Mouse (Mus musculus): ENCODE measurements around the gene Tmem132d. TPM values are rescaled to one million over a fixed set of nuclear protein-coding genes. Genes with fewer than 3 reads are reported as not detected.

Tmem132d gene
- total RNA-seq, 2 experiments from 2014 or later: 62.8 to 63.5 TPM

GRCm38 (mm10) chr5:128146901-128147645 is 285.8 kb downstream of the Tmem132d start:
- DNase-seq (ENCODE audit: low spot score in 2 of 2): no peak
- intact Hi-C loops (cut with DNase I): no loop called here

- intact Hi-C loops (cut with DNase I): no loop called here
- peak; percentile 17 to 39 for DNase-seq (ENCODE audit: low spot score in 2 of 2)
Measured at GRCm38 (mm10) chr5:128144799-128145198, 288.1 kb downstream of the Tmem132d start.

GRCm38 (mm10) chr5:128136818-128137217 is 296.1 kb downstream of the Tmem132d start:
- intact Hi-C loops (cut with DNase I): no loop called here
- no peak for DNase-seq (ENCODE audit: low spot score in 2 of 2)

GRCm38 (mm10) chr5:128122656-128123055 is 310.2 kb downstream of the Tmem132d start:
- no peak for DNase-seq (ENCODE audit: low spot score in 2 of 2)
- intact Hi-C loops (cut with DNase I): no loop called here

GRCm38 (mm10) chr5:128119171-128119570 is 313.7 kb downstream of the Tmem132d start:
- no peak for DNase-seq (ENCODE audit: low spot score in 2 of 2)
- intact Hi-C loops (cut with DNase I): no loop called here

- DNase-seq (ENCODE audit: low spot score in 2 of 2): no peak
- intact Hi-C loops (cut with DNase I): no loop called here
Measured at GRCm38 (mm10) chr5:128113107-128113506, 319.8 kb downstream of the Tmem132d start.

- no peak for DNase-seq (ENCODE audit: low spot score in 2 of 2)
- intact Hi-C loops (cut with DNase I): no loop called here
Measured at GRCm38 (mm10) chr5:128112518-128112917, 320.4 kb downstream of the Tmem132d start.

- DNase-seq (ENCODE audit: low spot score in 2 of 2): no peak
- intact Hi-C loops (cut with DNase I): no loop called here
Measured at GRCm38 (mm10) chr5:128111664-128112063, 321.2 kb downstream of the Tmem132d start.

- intact Hi-C loops (cut with DNase I): no loop called here
- no peak for DNase-seq (ENCODE audit: low spot score in 2 of 2)
Measured at GRCm38 (mm10) chr5:128102556-128102955, 330.3 kb downstream of the Tmem132d start.

- intact Hi-C loops (cut with DNase I): no loop called here
- DNase-seq (ENCODE audit: low spot score in 2 of 2): no peak
Measured at GRCm38 (mm10) chr5:128100331-128100730, 332.5 kb downstream of the Tmem132d start.

GRCm38 (mm10) chr5:128099439-128099838 is 333.4 kb downstream of the Tmem132d start:
- no peak for DNase-seq (ENCODE audit: low spot score in 2 of 2)
- intact Hi-C loops (cut with DNase I): loop anchor here (10.0 kb wide), 1 partner anchor 145 kb away; no protein-coding TSS in a partner anchor

GRCm38 (mm10) chr5:128090578-128090977 is 342.3 kb downstream of the Tmem132d start:
- intact Hi-C loops (cut with DNase I): loop anchor here (10.0 kb wide), 1 partner anchor 136 kb away; no protein-coding TSS in a partner anchor

GRCm38 (mm10) chr5:128075456-128075855 is 357.4 kb downstream of the Tmem132d start:
- DNase-seq (ENCODE audit: low spot score in 2 of 2): no peak

More at GRCm38 (mm10) chr5:128090578-128090977, 342.3 kb downstream of the Tmem132d start:
- peak in 1 of 2 experiments; percentile 14 for DNase-seq (ENCODE audit: low spot score in 2 of 2)

GRCm38 (mm10) chr5:128072616-128073015 is 360.3 kb downstream of the Tmem132d start:
- DNase-seq (ENCODE audit: low spot score in 2 of 2): no peak
- intact Hi-C loops (cut with DNase I): no loop called here

More at GRCm38 (mm10) chr5:128075456-128075855, 357.4 kb downstream of the Tmem132d start:
- intact Hi-C loops (cut with DNase I): no loop called here

GRCm38 (mm10) chr5:128041781-128042180 is 391.1 kb downstream of the Tmem132d start:
- DNase-seq (ENCODE audit: low spot score in 2 of 2): no peak
- intact Hi-C loops (cut with DNase I): no loop called here

- peak in 1 of 2 experiments; percentile 22 for DNase-seq (ENCODE audit: low spot score in 2 of 2)
- intact Hi-C loops (cut with DNase I): no loop called here
Measured at GRCm38 (mm10) chr5:128040036-128040435, 392.8 kb downstream of the Tmem132d start.

GRCm38 (mm10) chr5:128027076-128027475 is 405.8 kb downstream of the Tmem132d start:
- peak; percentile 34 to 37 for DNase-seq (ENCODE audit: low spot score in 2 of 2)
- intact Hi-C loops (cut with DNase I): no loop called here

GRCm38 (mm10) chr5:128004666-128005065 is 428.2 kb downstream of the Tmem132d start:
- DNase-seq (ENCODE audit: low spot score in 2 of 2): peak; percentile 43 to 47
- intact Hi-C loops (cut with DNase I): no loop called here

- intact Hi-C loops (cut with DNase I): no loop called here
- DNase-seq (ENCODE audit: low spot score in 2 of 2): peak; percentile 24 to 42
Measured at GRCm38 (mm10) chr5:127996526-127997245, 436.2 kb downstream of the Tmem132d start.

GRCm38 (mm10) chr5:127993460-127993859 is 439.4 kb downstream of the Tmem132d start:
- no peak for DNase-seq (ENCODE audit: low spot score in 2 of 2)
- intact Hi-C loops (cut with DNase I): no loop called here

GRCm38 (mm10) chr5:127990826-127991225 is 442.1 kb downstream of the Tmem132d start:
- peak; percentile 32 to 34 for DNase-seq (ENCODE audit: low spot score in 2 of 2)
- intact Hi-C loops (cut with DNase I): no loop called here

All from left cerebral cortex, postnatal 36 days (tissue).